Mouse (Mus musculus): ENCODE data around the gene Myh7.

GRCm38 (mm10) chr14:54930431-54930830 is 64.0 kb downstream of the Myh7 start:
- TF ChIP-seq CTCF (IDR thresholded peaks at IDR 0.05; ENCODE audit: low read depth, low read length) (no peak), POLR2A (IDR thresholded peaks at IDR 0.05; ENCODE audit: borderline replicate concordance, low read depth, low read length) (no peak)
